Mouse (Mus musculus) embryonic facial prominence, embryonic 14.5 days (tissue): ENCODE results near the gene Wfdc6a. TPM values are rescaled to one million over a fixed set of nuclear protein-coding genes. Genes with fewer than 3 reads are reported as not detected.
"Not testable (repeated sequence)": the region's sequence is repeated elsewhere in the genome, so short reads cannot be mapped to it uniquely, and the experiment has no call there.

ENCODE experiments used
- ATAC-seq: fragments of 200-750 bp; cut with Nextera tagmentation; 2 replicates; pipeline ENCODE4 v1.8.0; 2017; ENCODE audit warnings: low read depth, moderate number of reproducible peaks, moderate TSS enrichment
- DNase-seq: peaks from one replicate; pipeline ENCODE4 v3.0.0-alpha.2; 2015; ENCODE audit warnings: low spot score
- H3K27ac ChIP-seq: fragments of 300-500 bp; sonication (generic); replicated peaks from 2 replicates; pipeline ENCODE4 v1.5.1; 2014; ENCODE audit warnings: low read depth, mild to moderate bottlenecking, low read length, moderate library complexity
- H3K27me3 ChIP-seq: fragments of 300-500 bp; sonication (generic); replicated peaks from 2 replicates; pipeline ENCODE4 v1.6.1; 2014; ENCODE audit warnings: low read length; ENCODE audit not compliant: control insufficient read depth, insufficient read depth
- H3K36me3 ChIP-seq: fragments of 300-500 bp; sonication (generic); 2 replicates; pipeline ENCODE4 v1.6.1; 2014; ENCODE audit warnings: low read length, mixed read lengths; ENCODE audit not compliant: control insufficient read depth, insufficient read depth
- H3K4me1 ChIP-seq: fragments of 300-500 bp; sonication (generic); 2 replicates; pipeline ENCODE4 v1.6.1; 2014; ENCODE audit warnings: antibody characterized with exemption, low read length; ENCODE audit not compliant: control insufficient read depth, insufficient read depth
- H3K4me2 ChIP-seq: fragments of 300-500 bp; sonication (generic); 2 replicates; pipeline ENCODE4 v1.6.1; 2014; ENCODE audit warnings: low read depth, mild to moderate bottlenecking, low read length, moderate library complexity, mixed read lengths
- H3K4me3 ChIP-seq: fragments of 300-500 bp; sonication (generic); 2 replicates; pipeline ENCODE4 v1.5.1; 2014; ENCODE audit warnings: low read depth, mild to moderate bottlenecking, low read length
- H3K9ac ChIP-seq: fragments of 300-500 bp; sonication (generic); 2 replicates; pipeline ENCODE4 v1.6.1; 2014; ENCODE audit warnings: low read depth, mild to moderate bottlenecking, low read length, moderate library complexity, mixed read lengths
- H3K9me3 ChIP-seq: fragments of 300-500 bp; sonication (generic); 2 replicates; pipeline ENCODE4 v1.6.1; 2016; ENCODE audit warnings: low read length; ENCODE audit not compliant: control insufficient read depth
- WGBS: fragments of 180-500 bp; shearing (Covaris S2); extraction: QIAGEN DNeasy Blood & Tissue Kit; methylation state at CpG from one replicate; pipeline ENCODE4 v1.1.7; 2014; 5-methylcytosine and 5-hydroxymethylcytosine counted together
- polyA plus RNA-seq: library from polyadenylated mRNA; unstranded; fragments of >200 nt; fragmentation: Nextera tagmentation; extraction: Ambion mirVana; gene quantifications from 2 replicates; pipeline ENCODE4 v1.2.1, GENCODE M21; 2014

Wfdc6a gene
- polyA plus RNA-seq, 1 experiment from 2014 or later = 0.51 TPM

- Histone ChIP-seq H3K9me3 (no peaks in the 10 kb centered on the region), H3K4me3 (no peak within 1 kb of the TSS), H3K27ac (no peak within 1 kb of the TSS), H3K9ac (no peak within 1 kb of the TSS), H3K4me1 (no peaks in the 10 kb centered on the region), H3K36me3 (no peaks in the 10 kb centered on the region), H3K27me3 (no peaks in the 10 kb centered on the region), H3K4me2 (no peak within 1 kb of the TSS)
- DNase-seq = no peak
- no peak for ATAC-seq
- 77% methylated on average over 4 of the region's 4 CpGs for WGBS
Observed at GRCm38 (mm10) chr2:164593494-164593893, 8.2 kb upstream of the Wfdc6a start, which contains the start of gene Eppin. Eppin (minus strand) TSS chr2:164593594.

DNA sequence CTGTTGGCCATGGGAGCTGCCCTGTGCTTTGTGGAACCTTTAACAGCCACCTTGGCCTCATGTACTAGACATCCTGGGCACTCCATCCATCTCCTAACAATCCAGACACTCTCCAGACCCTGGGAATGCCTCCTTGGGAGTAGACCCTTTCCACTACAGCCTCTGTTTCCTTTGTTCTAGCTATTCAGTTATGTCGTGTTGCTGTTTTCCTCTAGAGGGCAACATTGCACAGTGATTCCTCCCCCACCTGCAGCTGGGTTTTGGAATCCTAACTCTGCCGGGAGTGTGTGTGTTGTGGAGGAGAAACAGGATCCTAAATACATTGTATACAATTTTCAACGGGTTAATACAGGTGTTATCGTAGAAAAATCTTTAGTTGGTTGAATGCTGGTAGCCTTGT lies 6.8 kb upstream of the Wfdc6a start:
- 4% methylated on average over 4 of the region's 4 CpGs for WGBS

GRCm38 (mm10) chr2:164573359-164573758 lies 11.9 kb downstream of the Wfdc6a start, which contains the start of gene Spint3:
Spint3 (minus strand) TSS chr2:164573459.
- not testable (repeated sequence) for H3K9me3 ChIP-seq, H3K4me3 ChIP-seq, H3K4me1 ChIP-seq, H3K27ac ChIP-seq, ATAC-seq, H3K27me3 ChIP-seq, DNase-seq, H3K9ac ChIP-seq, H3K4me2 ChIP-seq, H3K36me3 ChIP-seq
- WGBS = 83% methylated on average over 6 of the region's 6 CpGs

More for the DNA sequence above, 6.8 kb upstream of the Wfdc6a start:
- Histone ChIP-seq H3K27ac (no peak overlapping the region), H3K9me3 (no peaks in the 10 kb centered on the region), H3K9ac (no peak overlapping the region), H3K4me3 (no peak overlapping the region), H3K36me3 (no peaks in the 10 kb centered on the region), H3K27me3 (no peaks in the 10 kb centered on the region), H3K4me1 (no peaks in the 10 kb centered on the region), H3K4me2 (no peak overlapping the region)
- DNase-seq (peak; percentile 69), ATAC-seq (peak; percentile 44; the same call in 1 of the 2 replicates)

GRCm38 (mm10) chr2:164567460-164567859 lies 17.8 kb downstream of the Wfdc6a start:
- no peak overlapping the region for H3K27ac ChIP-seq
- H3K27me3 ChIP-seq = no peaks in the 10 kb centered on the region
- no peak overlapping the region for H3K4me3 ChIP-seq
- DNase-seq = no peak
- no peak for ATAC-seq
- H3K9ac ChIP-seq = no peak overlapping the region
- H3K36me3 ChIP-seq = no peaks in the 10 kb centered on the region
- H3K9me3 ChIP-seq = no peaks in the 10 kb centered on the region
- H3K4me1 ChIP-seq = 0 out of 2 replicates have a peak, but pooled peaks cover 4% of the 10 kb centered on the region
- H3K4me2 ChIP-seq = no peak overlapping the region
- WGBS = 90% methylated on average over 5 of the region's 5 CpGs

GRCm38 (mm10) chr2:164566997-164567396 lies 18.2 kb downstream of the Wfdc6a start:
- H3K27me3 ChIP-seq = no peaks in the 10 kb centered on the region
- WGBS = 84% methylated on average over 2 of the region's 2 CpGs
- no peak overlapping the region for H3K4me3 ChIP-seq
- DNase-seq (no peak), ATAC-seq (no peak)
- H3K4me2 ChIP-seq = no peak overlapping the region
- H3K27ac ChIP-seq = no peak overlapping the region
- H3K4me1 ChIP-seq = 0 out of 2 replicates have a peak, but pooled peaks cover 5% of the 10 kb centered on the region
- H3K9me3 ChIP-seq = no peaks in the 10 kb centered on the region
- no peak overlapping the region for H3K9ac ChIP-seq
- H3K36me3 ChIP-seq = no peaks in the 10 kb centered on the region

DNA sequence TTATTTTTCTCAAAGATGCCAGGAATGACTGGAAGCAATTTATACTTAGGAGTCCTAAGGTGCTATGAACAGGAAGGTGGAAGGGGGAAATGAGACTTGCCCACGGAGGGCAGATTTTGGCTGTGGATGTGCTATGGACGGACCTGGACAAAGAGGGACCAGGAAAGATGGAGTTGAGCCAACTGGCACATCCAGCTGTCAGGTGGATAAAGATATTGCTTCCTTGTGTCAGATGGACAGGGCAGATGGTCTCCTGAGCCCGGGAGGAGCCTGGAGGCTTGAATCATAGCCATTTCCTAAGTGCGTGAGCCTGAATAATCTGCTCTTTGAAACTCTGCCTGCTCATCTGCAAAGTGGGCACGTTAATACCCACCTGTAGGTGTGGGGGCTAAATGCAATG lies 20.9 kb downstream of the Wfdc6a start:
- no peaks in the 10 kb centered on the region for H3K36me3 ChIP-seq
- no peak overlapping the region for H3K4me3 ChIP-seq
- WGBS = 56% methylated on average over 5 of the region's 5 CpGs
- H3K27ac ChIP-seq = no peak overlapping the region
- H3K4me1 ChIP-seq = 0 out of 2 replicates have a peak, but pooled peaks cover 5% of the 10 kb centered on the region
- H3K4me2 ChIP-seq = peak overlapping the region; percentile 97
- H3K9ac ChIP-seq = peak overlapping the region; percentile 69
- no peak for ATAC-seq
- DNase-seq = no peak
- H3K9me3 ChIP-seq = no peaks in the 10 kb centered on the region
- H3K27me3 ChIP-seq = no peaks in the 10 kb centered on the region

GRCm38 (mm10) chr2:164563339-164564038 lies 21.8 kb downstream of the Wfdc6a start:
- 0% methylated on average over 24 of the region's 32 CpGs for WGBS
- peak overlapping the region; percentile 97 for H3K4me2 ChIP-seq
- peak overlapping the region; percentile 46 for H3K4me3 ChIP-seq
- H3K27me3 ChIP-seq = no peaks in the 10 kb centered on the region
- ATAC-seq = peak; percentile 68
- no peaks in the 10 kb centered on the region for H3K9me3 ChIP-seq
- peak overlapping the region; percentile 69 for H3K9ac ChIP-seq
- DNase-seq = peak; percentile 79
- H3K27ac ChIP-seq = no peak overlapping the region; the same call in 1 of the 2 replicates
- H3K36me3 ChIP-seq = no peaks in the 10 kb centered on the region
- H3K4me1 ChIP-seq = 0 out of 2 replicates have a peak, but pooled peaks cover 5% of the 10 kb centered on the region

DNA sequence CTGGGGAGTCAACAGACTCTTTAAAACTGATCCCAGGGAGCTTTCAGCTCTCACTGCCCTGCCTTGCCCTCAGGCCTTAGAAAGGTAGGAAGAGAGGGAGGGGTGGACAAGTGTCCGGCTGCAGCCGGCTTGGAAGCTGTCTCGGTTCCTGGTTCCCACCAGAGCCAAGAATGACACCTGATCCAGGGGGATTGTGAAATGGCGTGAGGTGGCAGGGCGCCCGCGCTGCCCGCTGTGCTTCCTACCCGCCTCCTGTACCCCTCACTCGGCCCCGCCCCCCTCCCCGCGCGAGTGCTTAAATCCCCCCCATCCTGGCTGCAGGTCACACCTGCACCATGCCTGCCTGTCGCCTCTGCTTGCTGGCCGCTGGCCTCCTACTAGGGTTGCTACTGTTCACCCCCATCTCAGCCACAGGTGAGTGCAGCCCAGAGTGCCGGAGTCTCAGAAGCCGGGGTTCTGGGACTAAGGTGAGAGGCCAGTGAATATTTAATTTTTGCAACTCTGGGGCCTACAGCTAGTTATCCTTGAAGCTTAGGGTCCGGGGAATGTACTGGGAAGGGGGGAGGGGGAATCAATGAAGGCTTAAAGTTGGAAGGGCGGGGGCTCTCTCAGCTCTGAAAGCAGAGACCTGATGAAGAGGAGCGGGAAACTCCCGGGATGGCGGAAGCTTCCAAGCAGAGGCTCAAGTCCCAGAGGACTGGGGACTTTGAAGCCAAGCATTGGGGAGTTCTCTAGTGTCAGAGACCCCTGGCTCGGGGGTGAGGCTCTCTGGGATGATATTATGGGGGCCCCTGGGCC lies 22.7 kb downstream of the Wfdc6a start, which contains the start of gene Wfdc2:
TSS of gene Wfdc2 (plus strand) at position 23 of the 798 bp plus-strand sequence.
- Histone ChIP-seq H3K4me3 (peak within 1 kb of the TSS; percentile 46), H3K27ac (no peak within 1 kb of the TSS; the same call in 1 of the 2 replicates), H3K4me2 (peak within 1 kb of the TSS; percentile 97), H3K4me1 (0 out of 2 replicates have a peak, but pooled peaks cover 5% of the 10 kb centered on the region), H3K36me3 (no peaks in the 10 kb centered on the region), H3K9me3 (no peaks in the 10 kb centered on the region), H3K27me3 (no peaks in the 10 kb centered on the region), H3K9ac (peak within 1 kb of the TSS; percentile 69)
- peak; percentile 35; the same call in 1 of the 2 replicates for ATAC-seq
- 3% methylated on average over 23 of the region's 24 CpGs for WGBS
- DNase-seq = no peak
